Mouse (Mus musculus): ENCODE results near the gene Agrp.

Gene Agrp

GRCm38 (mm10) chr8:105623118-105623517, 14.1 kb downstream of the Agrp start:
- peak; percentile 69 to 75 for DNase-seq (ENCODE audit: low read depth in 2 of 2, low spot score in 2 of 2)

DNA sequence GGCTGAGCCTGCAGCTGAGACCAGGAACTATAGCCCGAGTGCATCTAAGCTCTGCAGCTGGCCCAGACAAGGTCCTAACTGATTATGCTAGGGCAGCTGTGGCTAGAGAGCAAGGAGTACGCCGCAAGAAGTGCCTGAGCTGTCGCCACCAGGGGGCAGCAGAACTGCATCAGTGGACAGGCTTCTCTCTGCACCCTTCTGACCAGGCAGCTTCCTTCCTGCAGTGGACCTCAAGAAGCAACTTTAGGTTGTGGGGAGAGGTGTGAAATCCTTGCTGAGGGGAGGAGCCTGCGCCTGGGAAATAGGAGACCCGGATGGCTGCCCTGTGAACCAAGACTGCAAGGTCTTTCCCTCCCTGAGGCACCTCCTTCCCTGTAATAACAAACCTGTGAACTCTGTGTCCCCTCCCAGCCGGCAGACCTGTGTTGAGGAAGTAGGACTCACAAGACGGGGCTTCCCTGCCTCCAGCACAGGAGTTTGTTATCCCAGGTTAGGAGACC, 14.7 kb downstream of the Agrp start:
- peak; percentile 92 to 93 for DNase-seq (ENCODE audit: low read depth in 2 of 2, low spot score in 2 of 2)

GRCm38 (mm10) chr8:105621841-105622240, 15.4 kb downstream of the Agrp start:
- no peak for DNase-seq (ENCODE audit: low read depth in 2 of 2, low spot score in 2 of 2)

- DNase-seq (ENCODE audit: low read depth in 2 of 2, low spot score in 2 of 2) = no peak
These were observed 16.1 kb downstream of the Agrp start for GRCm38 (mm10) chr8:105620946-105621720.

DNA sequence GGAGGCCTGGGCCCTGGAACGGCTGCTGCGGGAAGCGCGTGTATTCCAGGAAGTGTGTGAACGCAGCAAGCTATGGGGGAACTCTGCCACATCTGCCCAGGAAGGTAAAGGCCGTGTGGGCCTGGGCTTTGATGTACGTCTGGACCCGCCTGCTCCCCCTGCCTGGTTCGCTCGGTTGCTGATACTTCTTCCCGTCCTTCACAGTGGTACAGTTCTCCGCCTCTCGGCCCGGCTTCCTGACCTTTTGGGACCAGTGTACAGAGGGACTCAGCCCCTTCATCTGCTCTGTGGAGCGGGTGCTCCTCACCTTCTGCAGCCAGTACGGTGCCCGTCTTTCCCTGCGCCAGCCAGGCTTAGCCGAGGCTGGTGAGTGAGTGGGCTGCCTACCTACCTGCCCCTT, 17.0 kb downstream of the Agrp start:
- DNase-seq (ENCODE audit: low read depth in 2 of 2, low spot score in 2 of 2) = no peak

- DNase-seq (ENCODE audit: low read depth in 2 of 2, low spot score in 2 of 2) = no peak
These were observed 18.2 kb downstream of the Agrp start for GRCm38 (mm10) chr8:105618892-105619591.

DNA sequence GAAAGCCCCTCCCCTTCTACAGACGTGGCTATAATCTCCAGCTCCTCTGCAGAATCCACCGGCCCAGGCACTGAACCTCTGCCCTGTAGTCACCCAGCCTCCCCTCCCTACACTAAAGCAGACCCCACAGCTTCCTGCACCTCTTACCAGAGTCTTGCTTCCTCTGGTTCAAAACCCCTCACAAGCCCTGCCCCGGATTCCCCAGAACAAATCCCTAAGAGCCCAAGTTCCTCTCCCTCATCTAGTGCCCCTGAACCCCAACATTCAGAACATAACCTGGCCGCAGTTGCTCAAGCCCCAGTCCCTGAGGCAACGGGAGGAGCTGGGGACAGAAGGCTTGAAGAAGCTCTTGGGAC, 18.9 kb downstream of the Agrp start:
- DNase-seq (ENCODE audit: low read depth in 2 of 2, low spot score in 2 of 2) = no peak

- no peak for DNase-seq (ENCODE audit: low read depth in 2 of 2, low spot score in 2 of 2)
These were observed 19.5 kb downstream of the Agrp start for GRCm38 (mm10) chr8:105617451-105618278.

GRCm38 (mm10) chr8:105615942-105616341, 21.3 kb downstream of the Agrp start:
- DNase-seq (ENCODE audit: low read depth in 2 of 2, low spot score in 2 of 2) = no peak

DNA sequence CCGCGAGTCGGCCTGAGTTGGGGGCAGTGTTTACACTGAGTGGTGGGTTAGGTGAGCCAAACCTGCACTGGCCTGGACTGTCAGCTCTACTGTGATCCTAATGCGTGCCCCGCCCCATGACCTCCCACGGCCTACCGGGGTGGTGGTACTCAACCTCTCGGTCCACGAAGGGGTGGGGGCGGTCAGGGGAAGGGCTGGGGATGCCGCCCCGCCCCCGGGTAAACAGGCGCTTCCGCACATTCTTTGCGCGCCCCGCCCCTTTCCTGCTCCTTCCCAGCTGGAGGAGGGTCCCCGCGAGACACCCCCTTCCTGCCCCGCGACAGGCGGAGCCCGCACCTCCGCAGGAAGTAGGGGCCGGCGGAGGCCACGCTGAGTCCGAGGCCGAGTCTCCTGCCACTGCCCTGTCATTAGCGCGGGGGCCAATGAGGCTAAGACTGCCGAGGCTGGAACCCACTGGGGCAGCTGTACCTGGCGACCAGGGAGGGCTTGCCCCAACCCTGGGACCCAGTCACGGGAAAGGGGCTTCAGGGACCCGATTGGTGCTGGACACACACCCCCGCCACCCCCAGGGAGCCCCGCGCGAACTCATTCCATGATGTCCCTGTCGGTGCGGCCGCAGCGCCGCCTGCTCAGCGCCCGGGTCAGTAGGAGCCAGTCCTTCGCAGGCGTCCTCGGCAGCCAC, 23.2 kb downstream of the Agrp start:
- no peak for DNase-seq (ENCODE audit: low read depth in 2 of 2, low spot score in 2 of 2)

GRCm38 (mm10) chr8:105613037-105613436, 24.2 kb downstream of the Agrp start:
- DNase-seq (ENCODE audit: low read depth in 2 of 2, low spot score in 2 of 2) = no peak

GRCm38 (mm10) chr8:105611836-105612235, 25.4 kb downstream of the Agrp start:
- no peak for DNase-seq (ENCODE audit: low read depth in 2 of 2, low spot score in 2 of 2)

GRCm38 (mm10) chr8:105609771-105610170, 27.4 kb downstream of the Agrp start:
- DNase-seq (ENCODE audit: low read depth in 2 of 2, low spot score in 2 of 2) = no peak

DNA sequence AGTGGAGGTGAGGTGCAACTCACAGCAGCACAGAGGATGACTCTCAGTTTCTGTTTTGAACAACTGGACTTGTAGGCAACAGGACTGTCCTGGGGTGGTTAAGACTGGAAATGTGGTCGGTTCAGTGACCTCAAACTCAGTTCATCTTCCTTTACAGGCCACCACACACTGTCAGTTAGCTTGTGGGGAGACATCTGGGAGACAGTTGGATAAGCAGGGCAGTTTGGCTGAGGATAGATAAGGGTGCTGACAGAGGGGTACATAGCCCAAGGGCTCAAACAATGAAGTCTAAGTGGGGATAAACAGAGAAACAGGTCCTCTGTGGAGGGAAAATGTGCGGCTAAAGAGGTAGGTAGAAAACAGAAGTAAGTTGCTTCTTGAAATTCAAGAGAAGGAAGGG, 27.8 kb downstream of the Agrp start:
- no peak for DNase-seq (ENCODE audit: low read depth in 2 of 2, low spot score in 2 of 2)

DNA sequence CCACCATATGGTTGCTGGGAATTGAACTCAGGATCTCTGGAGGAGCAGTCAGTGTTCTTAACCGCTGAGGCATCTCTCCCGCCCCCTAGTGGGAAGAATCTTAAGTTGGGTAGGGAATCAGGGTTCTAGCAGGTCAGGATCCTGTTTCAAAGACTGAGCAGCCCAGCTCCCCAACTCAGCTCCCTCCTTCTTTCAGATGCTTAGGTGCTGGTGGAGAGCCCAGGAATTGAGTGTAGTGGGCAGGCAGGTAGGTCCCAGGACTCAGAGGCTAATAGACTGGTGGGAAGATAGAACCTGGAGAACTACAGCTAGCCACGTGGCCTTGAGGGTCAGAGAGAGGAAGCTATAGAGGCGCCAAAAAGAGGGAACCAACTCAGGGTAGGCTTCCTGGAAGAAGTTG, 29.5 kb downstream of the Agrp start:
- DNase-seq (ENCODE audit: low read depth in 2 of 2, low spot score in 2 of 2) = peak in 1 of 2 experiments; percentile 48

GRCm38 (mm10) chr8:105607062-105607461, 30.1 kb downstream of the Agrp start:
- DNase-seq (ENCODE audit: low read depth in 2 of 2, low spot score in 2 of 2) = no peak

- DNase-seq (ENCODE audit: low read depth in 2 of 2, low spot score in 2 of 2) = peak; percentile 52 to 68
These were observed 30.8 kb downstream of the Agrp start for GRCm38 (mm10) chr8:105606189-105607023.

DNA sequence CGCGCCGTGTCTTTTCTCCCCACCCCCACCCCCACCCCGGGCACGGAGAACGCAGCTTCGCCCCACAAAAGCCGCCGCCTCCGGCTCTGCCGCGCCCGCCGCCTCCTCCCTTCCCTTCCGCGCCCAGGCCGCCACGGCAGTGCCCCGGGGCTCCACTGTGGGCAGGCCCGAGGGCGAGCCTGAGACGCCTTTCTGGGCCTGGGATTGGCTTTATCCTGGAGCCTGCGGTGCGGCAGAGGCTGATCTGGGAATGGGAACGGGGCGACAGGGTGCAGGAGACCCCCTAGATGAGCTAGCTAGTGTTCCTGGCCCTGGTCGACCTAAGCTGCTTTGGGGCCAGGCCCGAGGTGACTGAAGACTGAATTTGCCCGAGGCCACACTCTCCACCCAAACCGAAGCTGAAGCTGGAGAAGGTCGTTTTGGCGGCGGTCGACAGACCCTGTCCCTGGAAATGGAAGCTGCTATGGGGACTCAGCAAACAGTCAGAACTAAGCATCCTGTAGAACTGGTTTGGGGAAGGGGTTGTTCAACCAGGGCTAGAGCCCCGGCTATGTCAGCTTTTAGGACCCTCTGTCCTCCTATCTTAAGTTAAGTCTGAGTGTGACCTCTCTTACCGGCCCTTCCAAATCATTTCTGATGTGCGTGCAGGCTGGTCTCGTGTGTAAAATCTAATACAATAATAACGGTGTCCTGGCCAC, 31.6 kb downstream of the Agrp start:
- peak; percentile 21 to 29 for DNase-seq (ENCODE audit: low read depth in 2 of 2, low spot score in 2 of 2)

- peak; percentile 69 to 75 for DNase-seq (ENCODE audit: low read depth in 2 of 2, low spot score in 2 of 2)
These were observed 32.3 kb downstream of the Agrp start, which contains the start of gene Ripor1 for GRCm38 (mm10) chr8:105604804-105605381. Gene Ripor1 (plus strand): TSS chr8:105605255.

Measured in CD8-positive naive resting alpha-beta T cell, adult 2 months (primary cell).